Mouse (Mus musculus) neutrophil, adult 5-6 weeks (primary cell): Measurements from ENCODE around the gene Dstn. TPM values are rescaled to one million over a fixed set of nuclear protein-coding genes. Genes with fewer than 3 reads are reported as not detected.

Experiments used
- ATAC-seq: fragments of 151-379, 151-347 bp; 2 replicates; pipeline ENCODE4 v1.8.0; 2017; ENCODE audit warnings: mild to moderate bottlenecking, moderate TSS enrichment; ENCODE audit not compliant: insufficient number of reproducible peaks, poor library complexity, low FRiP score, severe bottlenecking; ENCODE audit errors: extremely low read depth
- total RNA-seq: library from RNA; stranded (forward); fragments of 200-1000 nt; gene quantifications from 2 replicates; pipeline ENCODE4 v1.2.3, GENCODE M21; 2017

Gene Dstn
- total RNA-seq, 1 experiment from 2014 or later: 80.5 TPM

GRCm38 (mm10) chr2:143912199-143912598 is 2.9 kb upstream of the Dstn start:
- no peak for ATAC-seq

GRCm38 (mm10) chr2:143914221-143914620 is 899 bp upstream of the Dstn start:
- no peak for ATAC-seq

DNA sequence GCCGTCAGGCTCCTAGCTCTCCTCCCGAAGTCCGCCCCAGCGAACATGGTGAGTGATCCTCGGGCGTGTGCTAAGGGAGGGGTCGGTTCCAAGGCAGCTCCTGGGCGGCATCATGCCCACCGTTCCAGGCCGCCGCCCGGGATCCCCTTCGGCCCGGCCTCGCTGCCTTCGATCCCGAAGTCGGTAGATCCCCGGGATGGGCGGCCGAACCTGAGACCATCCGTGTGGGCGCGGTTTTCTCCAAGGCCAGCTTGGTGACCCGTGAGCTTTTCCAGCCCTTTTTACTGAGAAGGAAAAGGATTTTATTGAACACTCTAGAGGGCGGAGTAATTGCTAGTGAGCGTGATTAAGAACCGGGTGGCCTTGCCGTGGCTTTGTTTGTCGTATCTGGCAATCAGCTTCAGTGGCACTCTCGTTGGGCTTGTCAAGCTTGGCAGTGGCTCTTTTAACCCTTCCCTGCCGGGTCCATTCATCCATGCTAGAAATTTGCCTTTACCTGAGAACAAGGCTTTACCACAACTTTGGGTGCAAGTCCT is 548 bp downstream of the Dstn start:
- ATAC-seq: no peak

- ATAC-seq: no peak
Observed at GRCm38 (mm10) chr2:143916229-143916628, 1.1 kb downstream of the Dstn start.

DNA sequence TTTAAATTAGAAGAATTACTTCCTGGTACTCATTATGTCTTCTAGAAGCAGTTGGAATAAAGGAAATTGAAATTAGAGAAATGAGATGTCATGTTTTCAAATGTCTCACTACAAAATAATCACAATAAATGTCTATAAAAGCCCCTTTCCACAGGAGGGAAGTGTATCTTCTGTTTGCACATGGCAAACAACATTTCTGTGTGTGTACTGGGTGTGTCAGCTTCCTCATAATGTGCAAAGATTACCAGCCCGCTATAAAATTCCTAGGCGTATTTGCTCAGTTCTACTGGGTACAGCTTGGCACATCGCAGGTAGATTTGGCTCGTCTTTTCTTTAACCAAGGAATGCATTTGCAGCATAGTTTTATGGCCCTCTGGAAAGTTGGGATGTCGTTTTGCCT is 2.5 kb downstream of the Dstn start:
- ATAC-seq: no peak

GRCm38 (mm10) chr2:143918831-143919502 is 3.8 kb downstream of the Dstn start:
- no peak for ATAC-seq

- ATAC-seq: no peak
Observed at GRCm38 (mm10) chr2:143924085-143924484, 9.0 kb downstream of the Dstn start.

- no peak for ATAC-seq
Observed at GRCm38 (mm10) chr2:143925826-143926225, 10.7 kb downstream of the Dstn start.

DNA sequence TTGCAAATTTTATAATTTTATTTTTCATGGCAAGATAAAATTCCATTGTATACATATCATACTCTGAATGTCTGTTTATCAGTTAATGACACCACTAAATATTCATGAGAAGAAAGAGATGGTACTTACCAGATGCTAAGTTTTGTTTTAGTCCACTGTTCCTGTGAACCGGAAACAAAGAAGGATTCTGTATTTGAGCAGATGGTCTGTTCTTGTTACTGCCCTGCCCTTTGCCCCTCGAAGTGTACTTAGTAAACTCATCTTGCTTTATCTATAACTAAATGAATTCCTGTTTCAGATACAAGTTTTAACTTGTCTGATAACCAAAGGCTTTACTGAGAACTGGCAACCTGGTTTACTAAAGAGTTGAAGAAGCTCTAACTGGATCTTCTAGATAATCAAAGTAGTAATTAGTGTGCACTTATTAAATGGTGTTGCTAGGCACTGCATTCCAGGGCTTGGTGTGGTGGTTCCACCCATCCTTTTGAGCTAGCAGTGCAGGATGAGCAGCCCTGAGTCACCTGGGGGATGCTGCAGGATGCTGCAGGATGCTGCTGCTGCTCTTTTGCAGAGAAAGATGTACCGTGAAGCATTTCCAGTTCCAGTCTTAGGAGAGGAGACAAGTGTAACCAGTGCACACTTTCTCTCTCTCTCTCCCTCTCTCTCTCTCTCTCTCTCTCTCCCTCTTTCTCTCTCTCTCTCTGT is 14.6 kb downstream of the Dstn start:
- ATAC-seq: no peak

- ATAC-seq: no peak
Observed at GRCm38 (mm10) chr2:143932340-143932873, 17.3 kb downstream of the Dstn start.

DNA sequence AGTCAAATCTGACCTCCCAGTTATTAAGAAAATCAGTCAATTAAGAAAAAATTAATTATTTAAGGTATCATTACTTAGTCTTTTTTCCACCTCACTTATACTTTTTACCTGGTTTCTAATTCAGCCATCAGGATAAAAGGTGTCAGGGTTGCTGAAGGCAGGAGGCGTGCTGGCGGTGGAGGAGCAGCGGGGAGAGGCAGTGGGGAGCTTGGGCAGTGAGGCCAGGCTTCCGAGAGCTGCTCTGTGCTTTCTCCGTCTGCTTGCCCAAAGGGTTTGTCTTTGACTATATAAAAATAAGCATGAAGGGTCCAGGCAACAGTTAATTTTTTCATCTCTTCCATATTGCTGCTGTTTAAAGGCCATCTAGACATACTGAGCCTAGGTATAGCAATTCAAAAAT is 18.4 kb downstream of the Dstn start:
- no peak for ATAC-seq

GRCm38 (mm10) chr2:143934439-143934838 is 19.3 kb downstream of the Dstn start:
- 0 out of 2 replicates have a peak, but pooled peaks have one; percentile 27 for ATAC-seq

GRCm38 (mm10) chr2:143937861-143938260 is 22.7 kb downstream of the Dstn start:
- no peak for ATAC-seq

GRCm38 (mm10) chr2:143940406-143940805 is 25.3 kb downstream of the Dstn start:
- ATAC-seq: no peak

DNA sequence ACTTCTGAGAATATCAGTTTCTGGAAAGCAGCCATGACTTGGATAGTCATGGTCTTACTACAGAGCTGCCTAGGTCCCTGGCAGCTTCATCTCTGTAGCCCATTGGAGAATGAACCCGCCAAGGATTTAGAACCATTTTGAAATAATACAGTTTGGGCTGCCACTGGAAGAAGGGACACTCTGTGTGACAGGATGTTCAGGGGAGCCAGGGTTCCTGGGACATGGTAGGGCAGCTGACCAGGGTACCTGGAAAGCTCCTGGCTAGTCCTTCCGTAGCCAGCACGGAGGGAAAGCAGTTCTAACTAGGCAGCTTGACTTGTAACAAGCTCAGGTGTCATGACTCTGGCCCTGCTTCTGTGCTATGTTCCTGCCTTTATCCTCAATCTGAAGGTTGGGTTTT is 29.7 kb downstream of the Dstn start:
- no peak for ATAC-seq

GRCm38 (mm10) chr2:143945466-143946075 is 30.5 kb downstream of the Dstn start:
- peak; percentile 47 for ATAC-seq

- ATAC-seq: no peak
Observed at GRCm38 (mm10) chr2:143946399-143946798, 31.3 kb downstream of the Dstn start.

DNA sequence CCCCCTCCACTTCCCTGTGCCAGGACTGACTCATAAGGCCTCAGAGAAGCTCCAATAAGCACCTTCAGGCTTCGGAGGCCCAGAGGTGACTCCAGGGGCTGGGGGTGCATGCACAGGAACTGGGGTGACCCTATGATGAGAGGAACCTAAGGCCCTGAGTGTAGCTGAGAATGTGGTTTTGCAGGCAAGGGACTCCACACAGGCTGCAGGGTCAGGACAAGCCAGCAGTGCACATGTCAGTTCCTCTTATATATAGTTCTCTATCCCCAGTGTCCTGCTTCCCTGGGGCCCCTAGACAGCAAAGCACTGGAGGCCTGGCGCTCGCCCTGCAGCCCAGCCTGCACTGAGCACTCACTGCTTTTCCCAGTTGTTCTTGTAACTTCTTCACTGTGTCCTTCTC is 32.9 kb downstream of the Dstn start:
- ATAC-seq: no peak

- ATAC-seq: no peak
Observed at GRCm38 (mm10) chr2:143948416-143948815, 33.3 kb downstream of the Dstn start.

DNA sequence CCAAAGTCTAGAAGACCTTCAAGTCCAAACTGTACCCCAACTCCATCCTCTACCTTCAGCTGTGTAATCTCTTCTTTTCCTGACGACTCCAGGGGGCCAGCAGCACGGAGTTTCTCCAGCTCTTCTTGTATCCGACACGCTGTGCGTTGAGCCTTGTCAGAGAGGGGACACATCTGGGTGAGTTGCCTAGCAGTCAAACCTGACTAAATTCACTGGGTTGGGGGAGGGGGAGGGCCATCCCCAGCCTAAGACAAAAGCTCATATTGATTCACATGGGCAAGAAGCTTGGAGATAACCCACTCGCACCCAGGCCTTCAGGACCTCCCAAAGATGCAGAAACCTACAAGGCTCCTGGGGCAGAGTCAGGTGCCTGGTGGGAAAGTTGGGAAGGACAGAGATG is 34.1 kb downstream of the Dstn start:
- no peak for ATAC-seq
